Mouse (Mus musculus) mesoderm, embryonic 11.5 days (tissue): ENCODE results near the gene Syt3.

Experiments used
- DNase-seq: peaks from one replicate; pipeline ENCODE4 v3.0.0-alpha.2; 2012; ENCODE audit warnings: low read depth, low spot score

Gene Syt3

GRCm38 (mm10) chr7:44405346-44406014, 21.6 kb downstream of the Syt3 start:
- DNase-seq, result peak; percentile 100

GRCm38 (mm10) chr7:44406015-44406355, 22.1 kb downstream of the Syt3 start:
- no peak for DNase-seq

GRCm38 (mm10) chr7:44411144-44411543, 27.2 kb downstream of the Syt3 start:
- DNase-seq, result no peak

GRCm38 (mm10) chr7:44413307-44413706, 29.4 kb downstream of the Syt3 start:
- DNase-seq, result no peak

GRCm38 (mm10) chr7:44427666-44428065, 43.8 kb downstream of the Syt3 start:
- no peak for DNase-seq

GRCm38 (mm10) chr7:44428171-44428950, 44.5 kb downstream of the Syt3 start:
- DNase-seq, result peak; percentile 80

- DNase-seq, result peak; percentile 83
Measured at GRCm38 (mm10) chr7:44428968-44429521, 45.1 kb downstream of the Syt3 start, which contains the start of gene Lrrc4b. Gene Lrrc4b, plus strand, starts transcription at chr7:44429018.

- DNase-seq, result no peak
Measured at GRCm38 (mm10) chr7:44429534-44430488, 45.9 kb downstream of the Syt3 start.

- no peak for DNase-seq
Measured at GRCm38 (mm10) chr7:44432550-44432949, 48.6 kb downstream of the Syt3 start.

- peak; percentile 84 for DNase-seq
Measured at GRCm38 (mm10) chr7:44433371-44433770, 49.5 kb downstream of the Syt3 start.

- no peak for DNase-seq
Measured at GRCm38 (mm10) chr7:44434089-44434488, 50.2 kb downstream of the Syt3 start.

- no peak for DNase-seq
Measured at GRCm38 (mm10) chr7:44435796-44436195, 51.9 kb downstream of the Syt3 start.

- DNase-seq, result no peak
Measured at GRCm38 (mm10) chr7:44436267-44436666, 52.4 kb downstream of the Syt3 start.

- DNase-seq, result no peak
Measured at GRCm38 (mm10) chr7:44437188-44437587, 53.3 kb downstream of the Syt3 start.

GRCm38 (mm10) chr7:44437933-44438332, 54.0 kb downstream of the Syt3 start:
- DNase-seq, result no peak

GRCm38 (mm10) chr7:44439696-44440095, 55.8 kb downstream of the Syt3 start:
- no peak for DNase-seq

- DNase-seq, result no peak
Measured at GRCm38 (mm10) chr7:44440479-44440878, 56.6 kb downstream of the Syt3 start.

- DNase-seq, result no peak
Measured at GRCm38 (mm10) chr7:44441180-44441579, 57.3 kb downstream of the Syt3 start.

- no peak for DNase-seq
Measured at GRCm38 (mm10) chr7:44441648-44442109, 57.8 kb downstream of the Syt3 start.

- no peak for DNase-seq
Measured at GRCm38 (mm10) chr7:44442407-44442821, 58.5 kb downstream of the Syt3 start.
